Mouse (Mus musculus) lung, embryonic 16.5 days (tissue): ENCODE data around the gene Gm49510. TPM values are rescaled to one million over a fixed set of nuclear protein-coding genes. Genes with fewer than 3 reads are reported as not detected.

Experiments used
- ATAC-seq: fragments of 200-750 bp; cut with Nextera tagmentation; 2 replicates; pipeline ENCODE4 v1.8.0; 2017; ENCODE audit warnings: low read depth, mild to moderate bottlenecking, moderate library complexity
- H3K27ac ChIP-seq: fragments of 300-500 bp; sonication (generic); 2 replicates; pipeline ENCODE4 v1.5.1; 2014; ENCODE audit warnings: mild to moderate bottlenecking, control low read depth, low read length
- H3K27me3 ChIP-seq: fragments of 300-500 bp; sonication (generic); 2 replicates; pipeline ENCODE4 v1.6.1; 2014; ENCODE audit warnings: low read depth, low read length, mixed read lengths; ENCODE audit not compliant: control insufficient read depth, insufficient read depth
- H3K36me3 ChIP-seq: fragments of 300-500 bp; sonication (generic); 2 replicates; pipeline ENCODE4 v1.6.1; 2014; ENCODE audit warnings: low read length; ENCODE audit not compliant: control insufficient read depth, insufficient read depth
- H3K4me1 ChIP-seq: fragments of 300-500 bp; sonication (generic); replicated peaks from 2 replicates; pipeline ENCODE4 v1.6.1; 2014; ENCODE audit warnings: low read length, mixed read lengths; ENCODE audit not compliant: control insufficient read depth, insufficient read depth
- H3K4me2 ChIP-seq: fragments of 300-500 bp; sonication (generic); 2 replicates; pipeline ENCODE4 v1.6.1; 2014; ENCODE audit warnings: low read depth, low read length, control low read depth
- H3K4me3 ChIP-seq: fragments of 300-500 bp; sonication (generic); 2 replicates; pipeline ENCODE4 v1.5.1; 2014; ENCODE audit warnings: mild to moderate bottlenecking, low read length, control low read depth
- H3K9ac ChIP-seq: fragments of 300-500 bp; sonication (generic); 2 replicates; pipeline ENCODE4 v1.6.1; 2014; ENCODE audit warnings: low read length, control low read depth
- H3K9me3 ChIP-seq: fragments of 300-500 bp; sonication (generic); 2 replicates; pipeline ENCODE4 v1.6.1; 2016; ENCODE audit warnings: low read length; ENCODE audit not compliant: control insufficient read depth
- WGBS: fragments of 180-500 bp; shearing (Covaris S2); extraction: QIAGEN DNeasy Blood & Tissue Kit; methylation state at CpG from one replicate; pipeline ENCODE4 v1.1.7; 2014; 5-methylcytosine and 5-hydroxymethylcytosine counted together
- polyA plus RNA-seq: library from polyadenylated mRNA; unstranded; fragments of >200 nt; fragmentation: Nextera tagmentation; extraction: Ambion mirVana; gene quantifications from 2 replicates; pipeline ENCODE4 v1.2.1, GENCODE M21; 2015

Gene Gm49510
- polyA plus RNA-seq, 1 experiment from 2014 or later, result 0.59 TPM

DNA sequence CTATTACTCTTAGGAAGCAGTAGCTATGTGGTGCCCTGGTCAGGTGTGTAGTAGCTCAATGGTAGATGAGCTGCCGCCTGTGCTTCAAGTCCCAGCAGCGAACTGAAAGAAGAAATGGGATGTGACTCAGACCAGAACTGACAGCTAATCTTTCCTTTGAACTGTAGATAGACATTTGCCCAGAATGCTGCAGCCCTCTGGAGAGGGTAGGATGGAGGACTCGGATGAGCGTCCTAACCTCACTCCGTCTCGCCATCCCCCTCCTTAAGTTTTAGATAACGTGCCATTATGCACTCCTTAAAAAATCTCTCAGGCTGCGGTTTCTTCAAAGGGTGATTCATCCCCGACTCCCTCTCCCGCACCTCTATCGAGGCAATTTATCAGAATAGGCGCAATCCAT is 20.4 kb downstream of the Gm49510 start:
- peaks cover 12% of the 10 kb centered on the region for H3K36me3 ChIP-seq
- peaks cover 16% of the 10 kb centered on the region for H3K4me1 ChIP-seq
- WGBS, result 56% methylated on average over 12 of the region's 12 CpGs
- H3K4me2 ChIP-seq, result no peak overlapping the region
- no peak overlapping the region for H3K4me3 ChIP-seq
- no peak overlapping the region for H3K27ac ChIP-seq
- H3K9ac ChIP-seq, result no peak overlapping the region; the same call in 1 of the 2 replicates
- no peaks in the 10 kb centered on the region for H3K27me3 ChIP-seq
- no peak for ATAC-seq
- no peaks in the 10 kb centered on the region for H3K9me3 ChIP-seq

DNA sequence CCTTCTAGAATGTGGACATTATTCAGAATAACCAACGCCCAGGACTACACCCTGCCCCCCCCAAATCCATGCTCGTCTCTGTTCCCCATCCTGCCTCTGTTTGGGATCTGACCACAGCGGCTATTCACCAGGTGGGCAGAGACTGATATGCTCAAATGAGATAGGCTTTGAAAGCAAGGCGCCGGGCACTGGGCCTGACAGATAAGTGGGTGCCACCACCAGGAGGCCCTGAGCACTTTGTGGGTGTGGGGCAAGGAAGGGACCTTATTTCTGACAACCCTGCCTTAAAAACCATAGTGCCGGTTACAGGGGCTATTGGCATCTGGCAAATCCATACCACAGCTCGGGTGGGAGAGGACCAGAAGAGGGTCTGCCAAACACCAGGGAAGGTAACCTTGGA is 23.2 kb downstream of the Gm49510 start:
- no peak overlapping the region for H3K27ac ChIP-seq
- H3K9me3 ChIP-seq, result no peaks in the 10 kb centered on the region
- ATAC-seq, result no peak
- H3K9ac ChIP-seq, result no peak overlapping the region
- H3K4me2 ChIP-seq, result no peak overlapping the region
- WGBS, result 78% methylated on average over 7 of the region's 7 CpGs
- H3K36me3 ChIP-seq, result peaks cover 10% of the 10 kb centered on the region
- no peaks in the 10 kb centered on the region for H3K27me3 ChIP-seq
- H3K4me3 ChIP-seq, result no peak overlapping the region
- H3K4me1 ChIP-seq, result peaks cover 28% of the 10 kb centered on the region

DNA sequence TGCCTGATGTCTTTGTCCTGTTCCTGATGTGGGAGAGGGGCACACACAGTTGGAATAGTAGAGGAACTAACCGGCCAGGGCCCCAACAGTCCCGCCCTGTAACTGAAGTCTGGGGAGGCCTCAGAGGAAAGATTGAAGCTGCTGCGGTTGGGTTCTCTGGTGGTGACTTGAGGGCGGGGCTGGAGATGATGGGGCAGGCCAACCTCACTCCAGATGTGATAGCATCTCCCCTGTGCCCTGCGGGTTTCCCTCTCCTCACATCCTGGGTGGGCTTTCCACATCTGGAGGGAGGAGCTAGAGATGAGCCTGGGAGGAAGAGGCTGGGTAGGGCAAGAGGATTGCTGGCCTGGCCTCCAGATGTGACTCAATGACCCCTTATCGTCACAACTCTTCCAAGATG is 24.1 kb downstream of the Gm49510 start:
- Histone ChIP-seq H3K4me1 (peaks cover 33% of the 10 kb centered on the region), H3K9me3 (no peaks in the 10 kb centered on the region), H3K36me3 (peaks cover 7% of the 10 kb centered on the region; the same call in 1 of the 2 replicates), H3K4me3 (no peak overlapping the region), H3K9ac (no peak overlapping the region), H3K27ac (no peak overlapping the region), H3K27me3 (no peaks in the 10 kb centered on the region), H3K4me2 (no peak overlapping the region)
- no peak for ATAC-seq
- WGBS, result 69% methylated on average over 6 of the region's 6 CpGs

DNA sequence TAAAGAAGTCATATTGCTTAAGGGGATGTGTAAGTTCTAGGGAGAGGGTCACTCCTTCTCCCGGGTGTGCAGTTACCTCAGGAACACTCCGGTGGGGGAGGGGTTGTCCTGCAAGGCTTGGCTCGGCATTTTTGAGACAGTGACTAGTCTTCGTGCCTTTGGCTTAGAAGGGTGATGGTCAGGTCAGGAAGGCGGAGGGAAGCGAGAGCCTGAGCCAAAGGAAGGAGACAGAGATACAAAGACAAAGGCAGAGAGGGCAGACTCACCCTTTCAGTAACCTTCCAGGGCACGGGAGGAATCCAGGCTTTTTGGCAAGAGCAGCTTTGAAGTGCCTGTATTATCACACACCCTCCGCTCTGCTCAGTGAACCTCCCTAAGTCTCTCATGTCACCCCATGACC is 25.7 kb downstream of the Gm49510 start:
- H3K4me1 ChIP-seq, result peaks cover 34% of the 10 kb centered on the region
- H3K27ac ChIP-seq, result peak overlapping the region; percentile 97
- WGBS, result 21% methylated on average over 8 of the region's 8 CpGs
- no peaks in the 10 kb centered on the region for H3K9me3 ChIP-seq
- no peak for ATAC-seq
- H3K27me3 ChIP-seq, result no peaks in the 10 kb centered on the region
- no peaks in the 10 kb centered on the region; the same call in 1 of the 2 replicates for H3K36me3 ChIP-seq
- H3K4me2 ChIP-seq, result no peak overlapping the region
- no peak overlapping the region for H3K4me3 ChIP-seq
- peak overlapping the region; percentile 59 for H3K9ac ChIP-seq

DNA sequence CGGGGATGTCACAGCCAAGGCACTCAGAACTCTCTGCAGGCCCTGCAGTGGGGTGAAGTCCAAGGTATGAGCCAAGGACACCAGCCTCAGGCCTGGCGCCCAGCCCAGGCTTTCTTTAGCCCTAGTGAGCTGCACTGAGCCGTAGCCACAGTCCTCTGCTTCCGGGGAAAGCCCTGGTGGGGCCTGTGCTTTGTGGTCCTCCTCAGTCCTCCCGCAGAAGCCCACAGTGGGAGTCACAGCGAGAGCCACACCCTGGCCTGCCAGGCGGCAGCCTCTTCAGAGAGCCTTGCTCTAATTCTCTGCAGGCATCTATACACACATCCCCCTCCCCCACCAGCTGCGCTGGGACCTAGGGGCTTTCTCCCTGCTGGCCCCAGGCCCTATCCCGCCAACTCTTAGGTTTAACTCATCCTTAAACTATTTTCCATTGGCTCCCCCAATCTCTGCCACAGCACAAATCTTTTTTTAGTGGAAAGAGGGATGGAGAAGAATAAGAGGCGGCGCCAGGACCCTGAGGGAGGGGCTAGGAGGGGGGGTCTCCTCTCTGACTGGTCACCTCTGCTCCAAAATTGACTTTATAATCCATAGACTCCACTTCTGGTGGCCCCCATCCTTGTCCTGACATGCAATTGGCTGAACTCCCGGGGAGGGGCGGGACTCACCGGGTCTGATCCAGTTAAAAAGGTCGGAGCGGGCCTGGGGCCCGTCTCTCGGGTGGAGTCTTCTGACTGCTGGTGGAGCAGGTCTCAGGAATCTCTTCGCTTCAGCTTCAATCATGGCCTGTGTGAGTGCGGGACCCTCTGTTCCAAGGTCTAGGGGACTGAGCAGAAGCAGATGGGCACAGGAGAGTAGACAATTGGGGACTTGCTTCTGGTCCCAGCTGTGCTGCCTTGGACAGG is 26.8 kb downstream of the Gm49510 start, which contains the start of gene Lgals1:
Gene Lgals1, plus strand, starts transcription at position 705 of the 899 bp plus-strand sequence.
- 7% methylated on average over 20 of the region's 20 CpGs for WGBS

DNA sequence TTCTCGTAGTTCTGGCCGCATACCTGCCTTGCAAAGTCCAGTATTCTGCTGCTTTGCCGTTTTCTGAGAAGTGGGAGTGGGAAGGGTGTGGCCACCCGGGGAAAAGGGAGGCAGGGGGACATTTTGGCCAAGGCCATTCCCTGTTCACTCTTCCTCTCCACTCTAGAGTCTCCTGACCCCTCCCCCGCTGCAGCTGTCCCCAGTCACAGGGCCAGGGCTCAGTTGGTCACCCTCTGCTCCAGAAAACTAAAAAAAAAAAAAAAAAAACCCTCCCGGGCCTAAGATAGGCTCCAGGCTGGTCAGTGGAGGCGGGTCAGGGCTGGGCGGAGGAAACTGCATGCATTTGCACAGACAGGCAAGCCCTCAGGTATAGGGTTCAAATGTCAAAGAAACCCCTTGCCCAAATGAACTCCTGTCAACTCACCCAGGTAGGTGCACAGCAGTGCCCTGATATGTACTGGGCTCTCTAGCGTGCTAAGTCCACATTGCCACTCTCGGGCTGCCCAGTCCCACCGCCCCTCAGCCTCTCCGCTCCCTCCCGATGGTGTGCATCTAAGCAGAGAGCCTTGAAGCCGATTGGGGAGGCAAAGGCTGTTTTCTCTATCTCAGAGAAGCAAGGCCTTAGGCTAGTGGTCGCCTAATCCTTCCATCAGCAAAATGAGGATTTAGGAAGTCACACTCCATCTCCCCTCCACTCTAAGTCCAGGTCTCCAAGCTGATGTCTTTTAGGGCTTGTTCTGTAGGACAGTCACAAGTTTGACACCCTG is 27.7 kb downstream of the Gm49510 start:
- 18% methylated on average over 15 of the region's 15 CpGs for WGBS
- peak overlapping the region; percentile 97 for H3K27ac ChIP-seq
- H3K9me3 ChIP-seq, result no peaks in the 10 kb centered on the region
- ATAC-seq, result peak; percentile 7; the same call in 1 of the 2 replicates
- H3K4me2 ChIP-seq, result peak overlapping the region; percentile 69
- no peaks in the 10 kb centered on the region for H3K27me3 ChIP-seq
- peak overlapping the region; percentile 55 for H3K4me3 ChIP-seq
- no peaks in the 10 kb centered on the region; the same call in 1 of the 2 replicates for H3K36me3 ChIP-seq
- peaks cover 34% of the 10 kb centered on the region for H3K4me1 ChIP-seq
- peak overlapping the region; percentile 70 for H3K9ac ChIP-seq

More for the DNA sequence above, 26.8 kb downstream of the Gm49510 start, which contains the start of gene Lgals1:
- Histone ChIP-seq H3K27me3 (no peaks in the 10 kb centered on the region), H3K9me3 (no peaks in the 10 kb centered on the region), H3K4me1 (peaks cover 34% of the 10 kb centered on the region), H3K36me3 (no peaks in the 10 kb centered on the region; the same call in 1 of the 2 replicates), H3K4me3 (peak within 1 kb of the TSS; percentile 55), H3K27ac (peak within 1 kb of the TSS; percentile 97), H3K4me2 (peak within 1 kb of the TSS; percentile 69), H3K9ac (peak within 1 kb of the TSS; percentile 70)
- peak; percentile 85 for ATAC-seq

DNA sequence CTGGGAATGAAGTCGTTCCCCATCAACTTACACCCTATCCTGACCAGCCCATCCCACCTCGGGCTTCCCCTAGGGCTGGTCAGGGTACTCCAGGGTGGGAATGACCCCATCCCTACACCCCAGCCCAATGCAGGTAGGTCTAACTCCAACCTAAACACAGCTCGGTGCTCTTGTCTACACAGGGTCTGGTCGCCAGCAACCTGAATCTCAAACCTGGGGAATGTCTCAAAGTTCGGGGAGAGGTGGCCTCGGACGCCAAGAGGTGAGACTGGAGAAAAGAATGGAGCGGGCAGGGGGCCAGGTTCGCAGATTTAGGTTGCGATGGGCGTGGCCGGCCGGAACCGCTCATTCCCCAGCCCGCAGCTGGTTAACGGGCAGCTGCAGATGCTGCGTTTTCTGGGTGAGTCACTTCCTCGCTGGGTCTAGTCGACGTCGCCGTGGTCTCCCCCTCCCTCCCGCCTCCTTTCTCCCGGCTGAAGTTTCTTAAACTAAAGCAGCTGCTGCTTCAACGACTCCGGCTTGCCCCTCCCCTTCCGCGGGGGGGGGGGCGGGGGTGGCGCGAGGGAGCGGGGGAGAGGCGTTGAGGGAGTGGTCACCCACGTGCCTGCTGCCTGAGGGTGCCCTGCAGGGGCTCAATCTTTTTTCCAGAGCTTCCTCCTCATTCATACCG is 28.5 kb downstream of the Gm49510 start:
- Histone ChIP-seq H3K27ac (peak overlapping the region; percentile 97), H3K4me3 (peak overlapping the region; percentile 55), H3K4me1 (peaks cover 34% of the 10 kb centered on the region), H3K9ac (peak overlapping the region; percentile 70), H3K36me3 (no peaks in the 10 kb centered on the region; the same call in 1 of the 2 replicates), H3K9me3 (no peaks in the 10 kb centered on the region), H3K4me2 (peak overlapping the region; percentile 69), H3K27me3 (no peaks in the 10 kb centered on the region)
- WGBS, result under 1% methylated on average over 30 of the region's 35 CpGs
- peak; percentile 63 for ATAC-seq

DNA sequence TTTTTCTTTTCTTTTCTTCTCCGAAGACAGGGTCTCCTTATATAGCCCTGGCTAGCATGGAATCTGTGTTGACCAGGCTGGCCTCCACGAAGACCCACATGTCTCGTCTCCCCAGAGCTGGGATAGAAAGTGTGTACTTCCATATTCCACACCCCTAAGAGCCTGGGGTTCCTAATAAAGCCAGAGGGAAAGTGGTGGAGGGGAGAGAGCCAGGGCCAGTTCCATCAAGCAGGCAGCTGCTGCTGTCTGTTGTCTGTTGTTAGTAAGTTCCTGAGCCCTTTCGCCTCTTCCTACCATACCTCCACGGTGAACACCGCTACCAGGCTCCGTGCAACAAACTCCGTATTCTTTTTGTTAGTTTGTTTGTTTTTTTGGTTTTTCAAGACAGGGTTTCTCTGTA is 29.1 kb downstream of the Gm49510 start:
- Histone ChIP-seq H3K9me3 (no peaks in the 10 kb centered on the region), H3K4me3 (peak overlapping the region; percentile 55), H3K27ac (peak overlapping the region; percentile 97), H3K9ac (peak overlapping the region; percentile 70; the same call in 1 of the 2 replicates), H3K4me1 (peaks cover 34% of the 10 kb centered on the region), H3K27me3 (no peaks in the 10 kb centered on the region), H3K36me3 (no peaks in the 10 kb centered on the region; the same call in 1 of the 2 replicates), H3K4me2 (peak overlapping the region; percentile 69)
- no peak for ATAC-seq
- 53% methylated on average over 7 of the region's 8 CpGs for WGBS
